Mouse (Mus musculus) embryonic fibroblast, embryonic 13.5 days (primary cell): ENCODE results near the gene Cplx1. TPM values are rescaled to one million over a fixed set of nuclear protein-coding genes. Genes with fewer than 3 reads are reported as not detected.

Source experiments
- H3K27ac ChIP-seq: 2 replicates; pipeline ENCODE4 v1.5.1; 2012; ENCODE audit warnings: low read length, control low read depth, inconsistent platforms; ENCODE audit not compliant: insufficient read depth
- H3K4me1 ChIP-seq: 2 replicates; pipeline ENCODE4 v1.6.1; 2011; ENCODE audit warnings: low read length; ENCODE audit not compliant: control insufficient read depth, insufficient read depth
- H3K4me3 ChIP-seq: 2 replicates; pipeline ENCODE4 v1.5.1; 2011; ENCODE audit warnings: mild to moderate bottlenecking, control low read depth, low read length; ENCODE audit not compliant: insufficient read depth
- CTCF ChIP-seq: IDR thresholded peaks from 2 replicates; pipeline ENCODE4 v1.5.1; 2011; ENCODE audit warnings: mild to moderate bottlenecking, control low read depth, low read length, moderate library complexity, borderline replicate concordance; ENCODE audit not compliant: insufficient read depth
- POLR2A ChIP-seq: IDR thresholded peaks from 2 replicates; pipeline ENCODE4 v1.6.1; 2011; ENCODE audit warnings: low read depth, mild to moderate bottlenecking, control low read depth, low read length, moderate library complexity
- polyA plus RNA-seq: library from polyadenylated mRNA; stranded (reverse); fragments of >200 nt; gene quantifications from 2 replicates; pipeline ENCODE4 v1.2.4, GENCODE M21; 2011; ENCODE audit warnings: low read depth; ENCODE audit not compliant: missing spikeins, insufficient read length

Gene Cplx1
- polyA plus RNA-seq, 1 experiment: not detected

DNA sequence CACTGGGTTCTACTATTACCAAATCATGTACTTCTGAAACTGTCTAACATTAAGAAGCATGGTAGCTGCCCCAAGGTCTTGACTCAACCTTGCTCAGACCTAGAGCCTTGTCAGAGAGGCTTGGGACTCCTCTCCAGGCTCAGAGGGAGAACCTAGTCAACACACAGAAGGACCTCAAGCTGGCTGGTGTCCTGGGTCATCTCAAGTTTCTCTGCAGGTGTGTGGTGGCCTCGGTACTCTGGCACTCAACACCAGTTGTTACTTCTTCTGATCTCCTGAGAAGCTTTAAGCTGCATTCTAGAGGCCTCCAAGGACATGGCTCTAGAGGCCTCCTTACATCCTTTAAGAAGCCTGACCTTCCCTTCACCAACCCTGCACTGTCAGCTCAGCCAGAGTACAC, 4.2 kb upstream of the Cplx1 start:
- Histone ChIP-seq H3K27ac (no peak overlapping the region), H3K4me3 (no peak overlapping the region), H3K4me1 (no peaks in the 10 kb centered on the region)
- TF ChIP-seq CTCF (no peak), POLR2A (no peak)

GRCm38 (mm10) chr5:108550207-108550594, 377 bp upstream of the Cplx1 start:
- Histone ChIP-seq H3K4me3 (no peak overlapping the region), H3K27ac (no peak overlapping the region), H3K4me1 (no peaks in the 10 kb centered on the region)
- TF ChIP-seq POLR2A: no peak
- TF ChIP-seq CTCF: no peak

DNA sequence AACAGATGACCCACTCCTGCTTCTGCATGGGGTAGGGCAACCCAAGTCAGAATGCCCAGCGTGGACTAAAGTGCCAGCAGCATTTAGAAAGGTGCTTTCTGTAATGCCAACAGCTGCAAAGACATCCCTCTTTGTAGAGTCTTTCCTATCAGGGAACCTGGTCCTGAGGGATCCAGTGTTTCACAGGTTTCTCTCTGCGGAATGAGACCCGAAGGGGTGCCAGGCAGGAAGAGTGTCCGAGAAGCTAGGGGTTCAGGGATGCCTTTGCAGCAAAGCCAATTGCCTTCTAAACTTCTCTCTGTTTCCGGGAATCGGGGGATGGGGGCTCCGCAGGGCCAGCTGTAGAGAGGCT, 711 bp downstream of the Cplx1 start:
- Histone ChIP-seq H3K4me3 (no peak overlapping the region), H3K4me1 (no peaks in the 10 kb centered on the region), H3K27ac (no peak overlapping the region)
- TF ChIP-seq POLR2A (no peak), CTCF (no peak)

DNA sequence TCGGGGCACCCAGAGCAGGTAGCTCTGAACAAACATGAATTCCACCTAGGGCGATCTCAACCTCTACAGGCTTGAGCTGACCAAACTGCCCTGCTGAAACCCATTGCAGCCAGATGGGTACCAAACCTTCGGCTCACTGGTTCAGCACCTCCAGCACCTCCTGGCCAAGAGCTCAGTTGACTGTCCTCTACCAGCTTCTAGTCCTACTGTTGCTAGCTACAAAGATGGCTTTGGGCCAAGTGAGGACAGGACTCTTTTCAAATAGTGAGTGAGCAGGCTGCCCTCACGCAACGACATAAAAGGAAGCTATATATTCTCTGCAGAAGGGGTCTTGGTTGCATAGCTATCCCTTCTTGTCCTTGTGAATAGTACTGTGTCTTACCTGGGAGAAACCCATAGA, 2.2 kb downstream of the Cplx1 start:
- Histone ChIP-seq H3K4me3 (no peak overlapping the region), H3K4me1 (no peaks in the 10 kb centered on the region), H3K27ac (no peak overlapping the region)
- TF ChIP-seq CTCF (no peak), POLR2A (no peak)

DNA sequence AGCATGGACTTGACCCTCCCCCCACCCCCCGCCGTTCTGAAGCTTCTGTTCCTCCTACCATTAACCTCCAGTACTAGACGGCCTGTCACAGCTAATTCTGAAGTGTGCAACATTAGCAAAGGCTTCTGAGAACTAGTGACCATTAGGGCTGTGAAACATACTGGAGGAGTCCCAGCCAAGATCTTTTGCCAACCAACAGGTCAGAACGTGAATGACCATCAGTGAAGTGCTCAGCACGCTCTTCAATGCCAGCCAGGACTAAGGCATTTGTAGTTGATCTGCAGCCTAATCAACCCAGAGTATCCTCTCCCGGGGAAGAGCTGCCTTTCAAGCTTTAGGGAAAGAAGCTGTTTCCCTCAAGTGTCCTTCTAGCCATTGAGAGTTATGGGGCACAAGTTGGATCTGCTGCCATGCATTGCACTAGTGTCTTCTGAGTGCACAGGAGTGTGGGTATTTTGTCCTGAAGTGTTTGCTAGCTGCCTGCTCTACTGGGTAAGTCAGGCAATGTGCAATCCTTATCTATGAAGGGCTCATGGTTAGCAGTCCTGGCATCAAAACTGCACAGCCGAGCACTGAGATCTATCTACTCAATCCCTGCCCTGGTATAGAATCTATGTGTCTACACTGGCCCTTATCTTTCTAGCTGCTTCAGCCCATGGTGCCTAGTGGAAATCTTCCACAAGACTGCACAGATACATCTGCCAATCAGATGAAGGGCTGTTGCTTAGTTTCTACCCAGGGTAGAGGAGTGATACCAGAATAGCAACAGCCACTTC, 6.1 kb downstream of the Cplx1 start:
- TF ChIP-seq POLR2A (no peak), CTCF (no peak)
- Histone ChIP-seq H3K4me3 (no peak overlapping the region), H3K27ac (no peak overlapping the region), H3K4me1 (no peaks in the 10 kb centered on the region)

DNA sequence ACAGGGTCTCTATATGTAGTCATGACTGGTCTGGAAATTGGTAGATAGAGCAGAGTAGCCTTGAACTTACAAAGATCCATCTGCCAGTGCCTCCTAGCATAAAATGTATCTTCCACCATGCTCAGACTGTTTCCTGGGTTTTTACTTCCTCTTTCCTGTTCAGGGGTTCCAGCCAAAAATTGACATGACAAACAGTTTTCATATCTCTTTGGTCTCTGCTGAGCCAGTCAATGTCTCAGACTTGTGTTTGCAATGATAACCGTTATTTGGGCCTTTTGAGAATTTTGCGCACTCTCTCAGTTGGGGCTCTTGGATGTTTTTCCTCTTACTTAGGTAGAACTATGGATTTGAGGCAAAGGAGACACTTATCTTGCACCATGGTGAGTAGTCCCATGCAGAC, 15.6 kb downstream of the Cplx1 start:
- Histone ChIP-seq H3K27ac (no peak overlapping the region), H3K4me3 (no peak overlapping the region), H3K4me1 (no peaks in the 10 kb centered on the region)
- no peak for TF ChIP-seq POLR2A
- no peak for TF ChIP-seq CTCF

GRCm38 (mm10) chr5:108522597-108522996, 27.2 kb downstream of the Cplx1 start:
- H3K4me1 ChIP-seq: no peaks in the 10 kb centered on the region
- TF ChIP-seq CTCF: no peak
- no peak for TF ChIP-seq POLR2A
- no peak overlapping the region for H3K27ac ChIP-seq

GRCm38 (mm10) chr5:108521896-108522295, 27.9 kb downstream of the Cplx1 start:
- Histone ChIP-seq H3K27ac (no peak overlapping the region), H3K4me3 (no peak overlapping the region), H3K4me1 (no peaks in the 10 kb centered on the region)
- TF ChIP-seq CTCF (no peak), POLR2A (no peak)

More at GRCm38 (mm10) chr5:108522597-108522996, 27.2 kb downstream of the Cplx1 start:
- H3K4me3 ChIP-seq: no peak overlapping the region

GRCm38 (mm10) chr5:108521016-108521415, 28.8 kb downstream of the Cplx1 start:
- TF ChIP-seq CTCF (no peak), POLR2A (no peak)
- no peak overlapping the region for H3K27ac ChIP-seq
- H3K4me3 ChIP-seq: no peak overlapping the region
- no peaks in the 10 kb centered on the region for H3K4me1 ChIP-seq

DNA sequence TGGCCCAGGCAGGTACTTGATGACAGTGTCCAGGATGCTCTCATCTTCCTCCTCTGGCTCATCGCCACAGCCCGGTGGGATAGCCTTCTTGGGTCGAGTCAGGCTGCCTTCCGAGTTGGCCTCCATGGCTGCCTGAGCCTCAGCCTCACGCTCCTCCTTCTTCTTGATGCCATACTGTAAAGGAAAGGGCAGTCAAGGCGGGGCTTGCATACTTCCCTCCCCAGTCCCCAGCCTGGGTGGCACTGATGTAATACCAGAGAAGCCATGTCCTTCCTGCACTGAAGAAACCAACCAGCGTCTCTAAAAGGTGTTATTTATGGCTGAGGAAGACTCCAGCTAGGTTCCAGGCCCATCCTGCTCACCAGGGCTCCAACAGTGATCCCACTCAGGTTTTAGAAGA, 29.7 kb downstream of the Cplx1 start:
- Histone ChIP-seq H3K4me3 (no peak overlapping the region), H3K4me1 (no peaks in the 10 kb centered on the region), H3K27ac (no peak overlapping the region)
- TF ChIP-seq POLR2A: no peak
- TF ChIP-seq CTCF: no peak

DNA sequence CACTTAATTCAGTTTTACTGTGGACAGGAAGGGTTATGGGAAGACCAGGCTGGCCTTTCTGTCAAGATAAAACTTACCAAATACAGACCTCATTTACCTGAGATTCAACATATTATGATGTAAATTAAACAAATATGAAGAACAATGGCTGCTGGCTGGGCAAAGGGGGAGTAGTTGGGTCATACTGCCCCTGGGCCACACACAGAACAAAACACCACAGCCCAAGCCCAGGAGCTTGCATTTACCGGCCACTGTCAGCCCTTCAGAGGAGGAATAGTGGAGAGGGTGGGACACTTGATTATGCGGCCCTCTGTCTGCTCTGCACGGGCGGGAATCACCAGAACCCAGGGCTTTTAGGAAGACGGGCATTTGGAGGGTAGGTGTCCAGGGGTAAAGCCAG, 30.9 kb downstream of the Cplx1 start:
- H3K27ac ChIP-seq: no peak overlapping the region
- no peak for TF ChIP-seq CTCF
- TF ChIP-seq POLR2A: no peak
- no peak overlapping the region for H3K4me3 ChIP-seq
- no peaks in the 10 kb centered on the region for H3K4me1 ChIP-seq
